Mouse (Mus musculus): ENCODE results near the gene Tns3. TPM values are rescaled to one million over a fixed set of nuclear protein-coding genes. Genes with fewer than 3 reads are reported as not detected.

Tns3 gene
- polyA plus RNA-seq, 1 experiment from 2014 or later: 30.4 TPM

DNA sequence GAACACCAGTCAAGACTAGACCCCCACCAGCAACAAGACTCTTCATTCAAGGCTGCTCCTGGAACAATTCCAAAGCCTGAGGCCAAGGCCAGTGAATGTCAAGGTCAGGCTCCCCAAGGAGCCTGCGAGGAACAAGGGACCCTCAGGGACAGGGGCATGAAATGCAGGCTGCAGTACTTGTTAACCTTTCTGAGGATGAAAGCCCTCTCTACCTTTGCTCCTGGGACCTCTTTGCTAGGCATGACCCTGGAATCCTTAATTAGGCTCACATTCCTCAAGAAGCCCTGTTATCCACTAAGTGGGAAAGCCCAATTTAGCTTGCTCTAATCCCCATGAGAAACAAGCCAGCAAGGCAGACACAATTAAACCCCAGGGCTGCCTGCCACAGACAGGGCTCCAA, 79.4 kb downstream of the Tns3 start:
- no peaks in the 10 kb centered on the region for H3K9me3 ChIP-seq (replicated peaks; ENCODE audit: control insufficient read depth, low read length)
- no peak overlapping the region for H3K27ac ChIP-seq (ENCODE audit: low read length)
- H3K27me3 ChIP-seq (ENCODE audit: control insufficient read depth, insufficient read depth, low read length): no peaks in the 10 kb centered on the region
- ATAC-seq (ENCODE audit: insufficient read depth, low FRiP score): no peak
- no peak overlapping the region for H3K4me3 ChIP-seq (replicated peaks; ENCODE audit: low read length)
- 0 out of 2 replicates have a peak, but pooled peaks cover 3% of the 10 kb centered on the region for H3K36me3 ChIP-seq (ENCODE audit: control insufficient read depth, insufficient read depth, low read length)
- 61% methylated on average over 1 of the region's 1 CpGs for WGBS
- no peak overlapping the region for H3K4me2 ChIP-seq (ENCODE audit: low read depth, low read length)
- H3K9ac ChIP-seq (ENCODE audit: low read length): no peak overlapping the region
- H3K4me1 ChIP-seq (ENCODE audit: control insufficient read depth, insufficient read depth, low read length): peaks cover 25% of the 10 kb centered on the region

DNA sequence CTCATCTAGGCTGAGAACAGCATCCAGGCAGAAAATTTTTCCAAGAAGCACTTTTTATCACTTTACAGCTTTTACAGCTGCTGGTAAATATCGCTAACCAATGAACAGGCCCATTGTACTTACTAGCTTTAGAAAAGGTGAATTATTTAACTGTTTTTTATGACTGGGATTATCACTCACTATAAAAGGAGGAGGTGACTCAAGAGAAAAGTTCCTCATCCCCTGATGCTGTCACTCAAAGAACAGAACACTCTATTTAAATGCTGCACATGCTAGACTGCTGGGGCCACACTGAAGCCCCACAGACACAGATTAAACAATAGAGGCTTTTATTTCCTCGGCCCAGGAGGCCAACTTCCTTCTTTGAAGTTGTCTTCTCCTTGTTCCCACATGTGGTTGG, 80.0 kb downstream of the Tns3 start:
- Histone ChIP-seq H3K27ac (ENCODE audit: low read length) (peak overlapping the region; percentile 5; the same call in 1 of the 2 replicates), H3K9me3 (replicated peaks; ENCODE audit: control insufficient read depth, low read length) (no peaks in the 10 kb centered on the region), H3K4me1 (ENCODE audit: control insufficient read depth, insufficient read depth, low read length) (peaks cover 23% of the 10 kb centered on the region), H3K4me2 (ENCODE audit: low read depth, low read length) (no peak overlapping the region), H3K27me3 (ENCODE audit: control insufficient read depth, insufficient read depth, low read length) (no peaks in the 10 kb centered on the region), H3K36me3 (ENCODE audit: control insufficient read depth, insufficient read depth, low read length) (0 out of 2 replicates have a peak, but pooled peaks cover 3% of the 10 kb centered on the region), H3K9ac (ENCODE audit: low read length) (no peak overlapping the region), H3K4me3 (replicated peaks; ENCODE audit: low read length) (no peak overlapping the region)
- no peak for ATAC-seq (ENCODE audit: insufficient read depth, low FRiP score)
- WGBS: 63% methylated on average over 2 of the region's 2 CpGs

DNA sequence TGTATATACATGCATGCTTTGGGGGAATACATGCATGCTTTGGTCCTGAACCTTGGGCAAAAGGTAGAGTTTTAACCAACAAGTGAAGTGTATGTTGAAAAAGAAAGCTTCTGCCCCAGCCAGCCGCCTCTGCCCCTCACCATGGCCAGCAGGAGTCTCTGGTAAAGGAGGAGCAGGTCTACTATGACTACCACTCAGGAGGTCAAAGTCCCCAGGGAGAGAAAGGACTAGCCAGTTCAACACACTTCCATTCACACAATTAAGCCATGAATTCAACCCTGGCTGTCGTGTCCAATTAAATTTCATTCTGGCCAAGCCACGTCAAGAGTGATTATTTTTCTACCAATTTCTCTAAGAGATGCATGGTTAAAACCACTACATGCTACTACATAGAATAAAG, 81.2 kb downstream of the Tns3 start:
- Histone ChIP-seq H3K9ac (ENCODE audit: low read length) (no peak overlapping the region), H3K27me3 (ENCODE audit: control insufficient read depth, insufficient read depth, low read length) (no peaks in the 10 kb centered on the region), H3K4me1 (ENCODE audit: control insufficient read depth, insufficient read depth, low read length) (peaks cover 25% of the 10 kb centered on the region), H3K27ac (ENCODE audit: low read length) (peak overlapping the region; percentile 60), H3K4me2 (ENCODE audit: low read depth, low read length) (no peak overlapping the region), H3K36me3 (ENCODE audit: control insufficient read depth, insufficient read depth, low read length) (0 out of 2 replicates have a peak, but pooled peaks cover 3% of the 10 kb centered on the region), H3K9me3 (replicated peaks; ENCODE audit: control insufficient read depth, low read length) (no peaks in the 10 kb centered on the region), H3K4me3 (replicated peaks; ENCODE audit: low read length) (no peak overlapping the region)
- 79% methylated on average over 3 of the region's 3 CpGs for WGBS
- no peak for ATAC-seq (ENCODE audit: insufficient read depth, low FRiP score)

DNA sequence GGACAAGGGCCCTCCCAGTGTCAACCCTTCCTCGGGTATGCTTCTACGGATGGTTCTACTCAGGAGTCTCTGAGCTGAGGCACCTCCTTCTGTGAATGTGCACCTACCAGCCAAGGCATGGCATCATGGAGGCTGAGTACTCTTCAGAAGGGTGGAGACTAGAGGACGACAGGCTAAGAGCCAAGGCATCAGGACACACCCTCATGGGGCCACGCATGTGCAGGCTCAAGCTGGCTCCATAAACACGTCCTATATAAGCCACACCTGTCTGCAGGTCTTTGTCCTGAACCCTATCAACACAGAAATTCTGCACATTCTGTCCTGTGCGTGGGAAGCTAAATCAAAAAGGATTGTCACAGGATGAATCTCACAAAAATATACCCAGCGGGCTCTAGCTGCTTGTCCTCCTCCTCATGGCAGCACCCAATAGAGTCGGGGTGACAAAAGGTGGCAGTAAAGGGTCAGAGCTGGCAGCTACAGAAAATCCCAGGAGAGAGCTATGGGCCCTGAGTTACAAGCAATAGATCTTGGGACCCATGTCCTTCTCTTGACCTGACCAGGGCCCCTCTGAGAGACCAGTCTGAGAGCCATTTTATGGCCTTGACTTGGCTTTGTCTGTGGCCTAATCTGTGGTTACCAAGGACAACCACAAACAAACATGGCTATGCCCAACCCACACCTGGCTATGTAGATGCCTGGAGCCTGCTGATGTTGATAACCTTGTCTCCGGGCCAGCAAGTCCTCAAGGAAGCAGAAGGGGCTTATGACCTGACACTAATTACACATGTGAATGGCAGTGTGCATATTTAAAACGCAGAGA, 82.0 kb downstream of the Tns3 start:
- Histone ChIP-seq H3K27ac (ENCODE audit: low read length) (peak overlapping the region; percentile 60), H3K4me1 (ENCODE audit: control insufficient read depth, insufficient read depth, low read length) (peaks cover 20% of the 10 kb centered on the region)
- peak; percentile 68 for ATAC-seq (ENCODE audit: insufficient read depth, low FRiP score)

DNA sequence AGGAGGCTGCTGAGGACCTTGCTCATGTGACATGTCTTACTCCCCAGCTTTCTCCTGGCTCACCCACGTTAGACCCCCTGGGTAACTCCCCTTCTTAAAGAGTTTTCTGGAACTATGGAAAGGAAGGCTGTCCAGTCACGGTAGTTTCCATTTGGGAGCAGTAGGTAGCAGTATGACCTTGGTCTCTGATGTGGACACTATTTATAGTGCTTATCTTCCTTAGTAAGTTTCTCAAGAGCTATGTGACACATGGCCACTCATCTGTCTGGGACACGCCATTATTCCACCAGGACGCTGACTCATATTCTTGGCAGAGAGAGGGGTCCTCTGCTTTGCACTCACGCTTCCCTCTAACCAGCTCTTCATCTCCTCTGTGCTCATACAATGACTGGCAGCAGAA, 84.5 kb downstream of the Tns3 start:
- no peak overlapping the region for H3K4me3 ChIP-seq (replicated peaks; ENCODE audit: low read length)
- no peak; the same call in 1 of the 2 replicates for ATAC-seq (ENCODE audit: insufficient read depth, low FRiP score)
- H3K27me3 ChIP-seq (ENCODE audit: control insufficient read depth, insufficient read depth, low read length): no peaks in the 10 kb centered on the region
- H3K36me3 ChIP-seq (ENCODE audit: control insufficient read depth, insufficient read depth, low read length): 0 out of 2 replicates have a peak, but pooled peaks cover 7% of the 10 kb centered on the region
- H3K9ac ChIP-seq (ENCODE audit: low read length): no peak overlapping the region
- 51% methylated on average over 5 of the region's 5 CpGs for WGBS
- H3K9me3 ChIP-seq (replicated peaks; ENCODE audit: control insufficient read depth, low read length): no peaks in the 10 kb centered on the region
- peak overlapping the region; percentile 34 for H3K27ac ChIP-seq (ENCODE audit: low read length)
- H3K4me2 ChIP-seq (ENCODE audit: low read depth, low read length): no peak overlapping the region
- H3K4me1 ChIP-seq (ENCODE audit: control insufficient read depth, insufficient read depth, low read length): peaks cover 31% of the 10 kb centered on the region

More for the DNA sequence above, 82.0 kb downstream of the Tns3 start:
- Histone ChIP-seq H3K4me2 (ENCODE audit: low read depth, low read length) (no peak overlapping the region), H3K27me3 (ENCODE audit: control insufficient read depth, insufficient read depth, low read length) (no peaks in the 10 kb centered on the region), H3K9me3 (replicated peaks; ENCODE audit: control insufficient read depth, low read length) (no peaks in the 10 kb centered on the region), H3K4me3 (replicated peaks; ENCODE audit: low read length) (no peak overlapping the region), H3K9ac (ENCODE audit: low read length) (no peak overlapping the region), H3K36me3 (ENCODE audit: control insufficient read depth, insufficient read depth, low read length) (0 out of 2 replicates have a peak, but pooled peaks cover 7% of the 10 kb centered on the region)
- WGBS: 69% methylated on average over 10 of the region's 10 CpGs

DNA sequence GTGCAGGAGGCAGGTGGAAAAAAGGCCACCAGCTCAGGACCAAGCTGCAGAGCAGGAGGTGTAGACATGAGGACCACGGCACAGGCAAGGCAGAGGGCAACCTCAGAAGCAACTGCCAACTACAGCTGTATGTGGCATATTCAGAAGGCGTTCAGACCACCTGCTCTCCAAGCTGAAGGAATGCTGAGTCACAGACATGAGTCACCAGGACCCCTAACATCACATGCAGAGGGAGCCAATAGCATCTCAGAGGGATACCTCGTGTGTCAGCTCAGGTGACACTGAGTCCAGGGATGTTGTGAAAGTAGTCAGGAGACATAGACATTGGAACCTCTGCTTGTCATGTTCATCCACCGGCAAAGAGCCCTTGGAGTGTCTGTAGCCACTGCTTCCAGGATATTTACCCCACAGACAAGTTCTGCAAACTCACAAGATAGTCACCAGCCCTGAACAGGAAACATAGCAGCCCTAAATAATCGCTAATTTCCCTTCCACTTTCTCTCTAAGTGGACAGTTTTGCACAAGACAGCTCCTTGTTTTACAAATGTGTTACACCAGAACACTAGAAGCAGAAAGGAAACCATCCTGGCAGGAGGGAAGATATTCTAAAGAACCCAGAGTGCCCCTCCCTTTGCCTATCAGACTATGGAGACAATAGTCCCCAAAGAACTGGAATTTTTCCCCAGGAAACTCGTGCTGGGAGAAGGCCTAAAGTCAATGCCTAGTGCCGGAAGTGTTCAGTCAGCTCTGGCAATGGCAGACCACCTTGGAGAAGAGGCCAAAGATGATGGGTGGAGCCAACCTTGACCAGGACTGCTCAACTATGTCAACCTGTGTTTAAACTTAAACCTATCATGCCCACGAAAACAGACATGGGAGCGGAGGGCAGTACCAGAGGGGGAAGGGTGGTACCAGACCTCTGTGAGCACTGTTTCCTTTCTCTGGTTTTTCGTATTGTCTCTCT, 88.8 kb downstream of the Tns3 start:
- H3K9ac ChIP-seq (ENCODE audit: low read length): peak overlapping the region; percentile 9; the same call in 1 of the 2 replicates
- no peak overlapping the region for H3K4me3 ChIP-seq (replicated peaks; ENCODE audit: low read length)
- no peaks in the 10 kb centered on the region for H3K27me3 ChIP-seq (ENCODE audit: control insufficient read depth, insufficient read depth, low read length)
- H3K9me3 ChIP-seq (replicated peaks; ENCODE audit: control insufficient read depth, low read length): no peaks in the 10 kb centered on the region
- no peak for ATAC-seq (ENCODE audit: insufficient read depth, low FRiP score)
- peaks cover 46% of the 10 kb centered on the region for H3K4me1 ChIP-seq (ENCODE audit: control insufficient read depth, insufficient read depth, low read length)
- 0 out of 2 replicates have a peak, but pooled peaks cover 4% of the 10 kb centered on the region for H3K36me3 ChIP-seq (ENCODE audit: control insufficient read depth, insufficient read depth, low read length)
- WGBS: 66% methylated on average over 10 of the region's 10 CpGs
- no peak overlapping the region for H3K4me2 ChIP-seq (ENCODE audit: low read depth, low read length)
- H3K27ac ChIP-seq (ENCODE audit: low read length): peak overlapping the region; percentile 43; the same call in 1 of the 2 replicates

DNA sequence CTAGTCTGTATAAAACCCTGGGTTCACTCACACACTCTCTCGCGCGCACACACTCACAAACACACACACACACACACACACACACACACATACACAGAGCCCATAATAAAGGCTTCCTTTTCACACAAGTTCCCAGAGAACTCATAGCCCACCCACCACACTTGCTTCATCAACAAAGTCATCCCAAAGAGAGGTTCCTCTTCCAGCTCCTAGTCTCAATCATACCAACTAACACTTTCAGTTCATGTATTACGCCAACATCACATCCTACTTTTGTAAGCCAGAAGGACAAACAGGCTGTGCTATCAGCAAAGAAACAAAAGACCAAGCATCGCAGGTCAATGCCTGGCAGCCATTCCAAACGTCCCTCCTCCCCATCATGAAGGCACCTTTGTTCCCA, 89.8 kb downstream of the Tns3 start:
- Histone ChIP-seq H3K4me3 (replicated peaks; ENCODE audit: low read length) (no peak overlapping the region), H3K36me3 (ENCODE audit: control insufficient read depth, insufficient read depth, low read length) (0 out of 2 replicates have a peak, but pooled peaks cover 4% of the 10 kb centered on the region), H3K4me1 (ENCODE audit: control insufficient read depth, insufficient read depth, low read length) (peaks cover 47% of the 10 kb centered on the region), H3K27ac (ENCODE audit: low read length) (peak overlapping the region; percentile 83; the same call in 1 of the 2 replicates), H3K9me3 (replicated peaks; ENCODE audit: control insufficient read depth, low read length) (no peaks in the 10 kb centered on the region), H3K27me3 (ENCODE audit: control insufficient read depth, insufficient read depth, low read length) (no peaks in the 10 kb centered on the region), H3K4me2 (ENCODE audit: low read depth, low read length) (no peak overlapping the region), H3K9ac (ENCODE audit: low read length) (no peak overlapping the region)
- WGBS: 78% methylated on average over 6 of the region's 6 CpGs
- ATAC-seq (ENCODE audit: insufficient read depth, low FRiP score): no peak

DNA sequence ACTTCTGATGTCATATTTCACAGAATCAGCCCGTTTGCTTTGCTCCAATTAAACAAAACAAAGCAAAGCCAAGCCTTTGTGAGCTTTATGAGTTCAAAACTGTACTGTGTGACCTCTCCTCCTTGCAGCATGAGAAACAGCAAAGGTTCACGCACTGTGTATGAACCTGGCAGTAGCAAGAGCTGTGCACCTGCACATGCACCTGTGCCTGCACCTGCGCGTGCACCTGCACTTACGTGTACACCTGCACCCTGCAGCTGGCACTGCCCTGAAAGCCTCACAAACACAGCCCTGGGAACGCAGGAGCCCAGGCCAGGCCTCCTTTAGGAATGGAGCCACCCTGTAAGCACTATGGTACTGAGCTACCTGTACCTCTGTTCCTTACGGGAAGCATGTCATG, 91.6 kb downstream of the Tns3 start:
- Histone ChIP-seq H3K4me2 (ENCODE audit: low read depth, low read length) (no peak overlapping the region), H3K9me3 (replicated peaks; ENCODE audit: control insufficient read depth, low read length) (no peaks in the 10 kb centered on the region), H3K27me3 (ENCODE audit: control insufficient read depth, insufficient read depth, low read length) (no peaks in the 10 kb centered on the region), H3K4me3 (replicated peaks; ENCODE audit: low read length) (no peak overlapping the region), H3K36me3 (ENCODE audit: control insufficient read depth, insufficient read depth, low read length) (0 out of 2 replicates have a peak, but pooled peaks cover under 1% of the 10 kb centered on the region), H3K4me1 (ENCODE audit: control insufficient read depth, insufficient read depth, low read length) (peaks cover 43% of the 10 kb centered on the region), H3K27ac (ENCODE audit: low read length) (peak overlapping the region; percentile 83), H3K9ac (ENCODE audit: low read length) (no peak overlapping the region)
- WGBS: 55% methylated on average over 7 of the region's 7 CpGs
- ATAC-seq (ENCODE audit: insufficient read depth, low FRiP score): peak; percentile 74

Data from stomach, embryonic 16.5 days (tissue).